Comparison of ENCODE assay signal across 17 mouse cellular contexts in genomic region chr13:60007031-60007430, GRCm38 (mm10).
A peak's percentile ranks its signal among the peaks of the same experiment; 100 is the strongest.
DNase-seq lines count a peak whose midpoint lies in the region; ATAC-seq and TF ChIP-seq lines count a peak whose summit lies in the region.
"Had no signal": no experiment of that assay in that cellular context is flagged by ENCODE, and none has a peak within 500 bp of the region (broad histone marks: within the 10 kb centered on the region; RNA-seq: fewer than 3 reads in every experiment).

No protein-coding gene starts in this region.

- no peak overlapping the region for H3K4me2 ChIP-seq in forebrain, embryonic 14.5 days (ENCODE audit: low read length)
- H3K4me2 ChIP-seq in intestine, embryonic 14.5 days (ENCODE audit: low read length): no peak overlapping the region
- no peak overlapping the region for H3K4me2 ChIP-seq in intestine, postnatal 0 days (replicated peaks; ENCODE audit: low read depth)
- H3K4me2 ChIP-seq: embryonic facial prominence, embryonic 13.5 days; hindbrain, embryonic 14.5 days; liver, embryonic 11.5 days; neural tube, embryonic 13.5 days had no signal

- no peak overlapping the region for H3K9ac ChIP-seq in forebrain, embryonic 14.5 days (ENCODE audit: low read length)
- no peak overlapping the region for H3K9ac ChIP-seq in intestine, embryonic 14.5 days (ENCODE audit: low read length)
- H3K9ac ChIP-seq in intestine, postnatal 0 days (ENCODE audit: low read depth, low read length): no peak overlapping the region
- H3K9ac ChIP-seq: embryonic facial prominence, embryonic 13.5 days; hindbrain, embryonic 14.5 days; neural tube, embryonic 13.5 days had no signal

- H3K4me3 ChIP-seq in forebrain, embryonic 10.5 days: no peak overlapping the region
- H3K4me3 ChIP-seq in forebrain, embryonic 14.5 days (ENCODE audit: low read depth, low read length): no peak overlapping the region
- H3K4me3 ChIP-seq in intestine, embryonic 14.5 days (ENCODE audit: low read depth, low read length): no peak overlapping the region
- no peak overlapping the region for H3K4me3 ChIP-seq in intestine, postnatal 0 days (ENCODE audit: low read depth, low read length)
- H3K4me3 ChIP-seq in limb, embryonic 10.5 days: no peak overlapping the region
- H3K4me3 ChIP-seq: embryonic facial prominence, embryonic 13.5 days; heart, adult 2 months; neural tube, embryonic 13.5 days had no signal

- H3K27me3 ChIP-seq in forebrain, embryonic 10.5 days (ENCODE audit: poor library complexity, severe bottlenecking): no peaks in the 10 kb centered on the region
- H3K27me3 ChIP-seq in forebrain, embryonic 14.5 days (replicated peaks; ENCODE audit: control insufficient read depth, insufficient read depth, low read length): no peaks in the 10 kb centered on the region
- no peaks in the 10 kb centered on the region for H3K27me3 ChIP-seq in intestine, embryonic 14.5 days (replicated peaks; ENCODE audit: control insufficient read depth, insufficient read depth, low read length)
- no peaks in the 10 kb centered on the region for H3K27me3 ChIP-seq in intestine, postnatal 0 days (replicated peaks; ENCODE audit: control insufficient read depth, insufficient read depth, low read length)
- H3K27me3 ChIP-seq in limb, embryonic 10.5 days (ENCODE audit: low read depth, poor library complexity, severe bottlenecking): no peaks in the 10 kb centered on the region
- H3K27me3 ChIP-seq: embryonic facial prominence, embryonic 13.5 days; neural tube, embryonic 13.5 days had no signal

- H3K27ac ChIP-seq in forebrain, embryonic 10.5 days: peak overlapping the region; percentile 69; the same call in 1 of the 2 replicates
- H3K27ac ChIP-seq in forebrain, embryonic 14.5 days (ENCODE audit: low read depth, low read length): no peak overlapping the region
- 0 out of 2 replicates have a peak overlapping the region, but pooled peaks have one; percentile 54 for H3K27ac ChIP-seq in intestine, embryonic 14.5 days (ENCODE audit: low read depth)
- H3K27ac ChIP-seq in intestine, postnatal 0 days (ENCODE audit: low read depth, low read length): no peak overlapping the region
- H3K27ac ChIP-seq in limb, embryonic 10.5 days: peak overlapping the region; percentile 63; the same call in 1 of the 2 replicates
- H3K27ac ChIP-seq: hindbrain, embryonic 14.5 days; neural tube, embryonic 13.5 days had no signal

- DNase-seq in forebrain, embryonic 10.5 days (ENCODE audit: extremely low spot score, low spot score): no peak
- no peak for DNase-seq in forebrain, embryonic 14.5 days (ENCODE audit: low spot score)
- no peak for DNase-seq in intestine, embryonic 14.5 days (ENCODE audit: low spot score)
- no peak for DNase-seq in limb, embryonic 10.5 days (ENCODE audit: low spot score)
- DNase-seq in left cerebral cortex, postnatal 14 days (ENCODE audit: low spot score in 2 of 2): no peak
- DNase-seq in embryo, embryonic 9.5 days (ENCODE audit: extremely low spot score): no peak
- DNase-seq: B cell, adult 2 months; cerebellum, adult 18-20 months; lung, adult 2 months; spleen, adult 18-20 months; thymus, postnatal 25 days had no signal

- 83% methylated on average over 4 of the region's 4 CpGs for WGBS in forebrain, embryonic 10.5 days
- WGBS in forebrain, embryonic 14.5 days: 73% methylated on average over 4 of the region's 4 CpGs
- WGBS in intestine, embryonic 14.5 days: 77% methylated on average over 4 of the region's 4 CpGs
- 52% methylated on average over 4 of the region's 4 CpGs for WGBS in intestine, postnatal 0 days
- WGBS in limb, embryonic 10.5 days: 80% methylated on average over 4 of the region's 4 CpGs

- TF ChIP-seq CTCF in intestine, postnatal 0 days (IDR thresholded peaks at IDR 0.05; ENCODE audit: low read depth): no peak

- ATAC-seq in forebrain, embryonic 14.5 days: no peak
- ATAC-seq in intestine, embryonic 14.5 days (replicated peaks; ENCODE audit: low FRiP score, low TSS enrichment, low read depth): no peak
- ATAC-seq in intestine, postnatal 0 days: no peak

- no peaks in the 10 kb centered on the region for H3K36me3 ChIP-seq in forebrain, embryonic 10.5 days (replicated peaks)
- no peaks in the 10 kb centered on the region for H3K36me3 ChIP-seq in forebrain, embryonic 14.5 days (ENCODE audit: control insufficient read depth, insufficient read depth, low read length)
- no peaks in the 10 kb centered on the region for H3K36me3 ChIP-seq in intestine, embryonic 14.5 days (ENCODE audit: control insufficient read depth, insufficient read depth, low read length)
- H3K36me3 ChIP-seq in intestine, postnatal 0 days (ENCODE audit: control insufficient read depth, insufficient read depth): no peaks in the 10 kb centered on the region
- no peaks in the 10 kb centered on the region for H3K36me3 ChIP-seq in limb, embryonic 10.5 days
- H3K36me3 ChIP-seq: embryonic facial prominence, embryonic 13.5 days; neural tube, embryonic 13.5 days had no signal

- no peaks in the 10 kb centered on the region for H3K9me3 ChIP-seq in forebrain, embryonic 10.5 days
- no peaks in the 10 kb centered on the region for H3K9me3 ChIP-seq in forebrain, embryonic 14.5 days (replicated peaks; ENCODE audit: control insufficient read depth, low read length)
- no peaks in the 10 kb centered on the region for H3K9me3 ChIP-seq in intestine, embryonic 14.5 days (ENCODE audit: control insufficient read depth, low read length)
- no peaks in the 10 kb centered on the region for H3K9me3 ChIP-seq in intestine, postnatal 0 days (ENCODE audit: control insufficient read depth)
- H3K9me3 ChIP-seq in limb, embryonic 10.5 days (replicated peaks): no peaks in the 10 kb centered on the region
- H3K9me3 ChIP-seq: embryonic facial prominence, embryonic 13.5 days; neural tube, embryonic 13.5 days had no signal

- intact Hi-C loops in left cerebral cortex, postnatal 14 days (cut with DNase I): no loop called here

- H3K4me1 ChIP-seq in forebrain, embryonic 10.5 days: peaks cover 20% of the 10 kb centered on the region
- H3K4me1 ChIP-seq in forebrain, embryonic 14.5 days (ENCODE audit: control insufficient read depth, insufficient read depth, low read length): no peaks in the 10 kb centered on the region
- peaks cover 10% of the 10 kb centered on the region for H3K4me1 ChIP-seq in intestine, embryonic 14.5 days (replicated peaks; ENCODE audit: control insufficient read depth, insufficient read depth, low read length)
- no peaks in the 10 kb centered on the region for H3K4me1 ChIP-seq in intestine, postnatal 0 days (replicated peaks; ENCODE audit: control insufficient read depth, insufficient read depth, low read length)
- peaks cover 47% of the 10 kb centered on the region for H3K4me1 ChIP-seq in limb, embryonic 10.5 days

Comparison
In these comparisons a context has a peak if more than half of its experiments do, and no peak if none do; other contexts are left out.
1. H3K27ac ChIP-seq: peak in forebrain, embryonic 10.5 days (single experiment), intestine, embryonic 14.5 days (single experiment) and limb, embryonic 10.5 days (single experiment); none in forebrain, embryonic 14.5 days (single experiment) and intestine, postnatal 0 days (single experiment).